Mouse (Mus musculus): Measurements from ENCODE around the gene Hfe. TPM values are rescaled to one million over a fixed set of nuclear protein-coding genes. Genes with fewer than 3 reads are reported as not detected.
"Not testable (repeated sequence)": the region's sequence is repeated elsewhere in the genome, so short reads cannot be mapped to it uniquely, and the experiment has no call there.

The Hfe gene
- polyA plus RNA-seq, 1 experiment = 7.7 TPM

GRCm38 (mm10) chr13:23753314-23754078 lies 42.8 kb upstream of the Hfe start:
- Histone ChIP-seq H3K27me3 (ENCODE audit: control insufficient read depth, insufficient read depth, low read length) (no peaks in the 10 kb centered on the region), H3K36me3 (ENCODE audit: control insufficient read depth, insufficient read depth, low read length) (no peaks in the 10 kb centered on the region), H3K4me1 (ENCODE audit: control insufficient read depth, insufficient read depth, insufficient read length, low read length) (peaks cover 5% of the 10 kb centered on the region; the same call in 1 of the 2 replicates), H3K4me3 (ENCODE audit: low read depth, low read length) (no peak overlapping the region), H3K27ac (ENCODE audit: insufficient read depth, low read depth, low read length) (no peak overlapping the region)
- 57% methylated on average over 4 of the region's 4 CpGs for WGBS
- TF ChIP-seq CTCF (IDR thresholded peaks at IDR 0.05; ENCODE audit: extremely low read depth, insufficient read length, insufficient replicate concordance, low read depth, low read length) (no peak), POLR2A (IDR thresholded peaks at IDR 0.05; ENCODE audit: low read depth, low read length) (no peak)

GRCm38 (mm10) chr13:23752742-23753172 lies 42.1 kb upstream of the Hfe start:
- Histone ChIP-seq H3K4me1 (ENCODE audit: control insufficient read depth, insufficient read depth, insufficient read length, low read length) (peaks cover 5% of the 10 kb centered on the region; the same call in 1 of the 2 replicates), H3K4me3 (ENCODE audit: low read depth, low read length) (peak overlapping the region; percentile 39), H3K36me3 (ENCODE audit: control insufficient read depth, insufficient read depth, low read length) (no peaks in the 10 kb centered on the region), H3K27me3 (ENCODE audit: control insufficient read depth, insufficient read depth, low read length) (no peaks in the 10 kb centered on the region), H3K27ac (ENCODE audit: insufficient read depth, low read depth, low read length) (no peak overlapping the region)
- TF ChIP-seq POLR2A (IDR thresholded peaks at IDR 0.05; ENCODE audit: low read depth, low read length) (no peak), CTCF (IDR thresholded peaks at IDR 0.05; ENCODE audit: extremely low read depth, insufficient read length, insufficient replicate concordance, low read depth, low read length) (no peak)
- 12% methylated on average over 6 of the region's 6 CpGs for WGBS

- WGBS = under 1% methylated on average over 20 of the region's 47 CpGs
- Histone ChIP-seq H3K4me3 (ENCODE audit: low read depth, low read length) (peak within 1 kb of the TSS; percentile 61), H3K27ac (ENCODE audit: insufficient read depth, low read depth, low read length) (peak within 1 kb of the TSS; percentile 97)
- not testable (repeated sequence) for H3K27me3 ChIP-seq (ENCODE audit: control insufficient read depth, insufficient read depth, low read length); H3K4me1 ChIP-seq (ENCODE audit: control insufficient read depth, insufficient read depth, insufficient read length, low read length); H3K36me3 ChIP-seq (ENCODE audit: control insufficient read depth, insufficient read depth, low read length)
Measured at GRCm38 (mm10) chr13:23752067-23752741, 41.5 kb upstream of the Hfe start, which contains the start of gene Hist1h3b. Gene Hist1h3b (plus strand): TSS chr13:23752267.

GRCm38 (mm10) chr13:23751478-23751956 lies 40.9 kb upstream of the Hfe start:
- H3K27ac ChIP-seq (ENCODE audit: insufficient read depth, low read depth, low read length) = peak overlapping the region; percentile 97
- H3K4me3 ChIP-seq (ENCODE audit: low read depth, low read length) = peak overlapping the region; percentile 61
- TF ChIP-seq POLR2A (IDR thresholded peaks at IDR 0.05; ENCODE audit: low read depth, low read length) = no peak
- no peak for TF ChIP-seq CTCF (IDR thresholded peaks at IDR 0.05; ENCODE audit: extremely low read depth, insufficient read length, insufficient replicate concordance, low read depth, low read length)
- peaks cover 3% of the 10 kb centered on the region; the same call in 1 of the 2 replicates for H3K4me1 ChIP-seq (ENCODE audit: control insufficient read depth, insufficient read depth, insufficient read length, low read length)
- 2% methylated on average over 11 of the region's 11 CpGs for WGBS
- no peaks in the 10 kb centered on the region for H3K27me3 ChIP-seq (ENCODE audit: control insufficient read depth, insufficient read depth, low read length)
- no peaks in the 10 kb centered on the region for H3K36me3 ChIP-seq (ENCODE audit: control insufficient read depth, insufficient read depth, low read length)

- H3K4me1 ChIP-seq (ENCODE audit: control insufficient read depth, insufficient read depth, insufficient read length, low read length); H3K36me3 ChIP-seq (ENCODE audit: control insufficient read depth, insufficient read depth, low read length); H3K27me3 ChIP-seq (ENCODE audit: control insufficient read depth, insufficient read depth, low read length): not testable (repeated sequence)
- peak; percentile 32; the same call in 1 of the 2 replicates for TF ChIP-seq POLR2A (IDR thresholded peaks at IDR 0.05; ENCODE audit: low read depth, low read length)
- Histone ChIP-seq H3K27ac (ENCODE audit: insufficient read depth, low read depth, low read length) (peak within 1 kb of the TSS; percentile 97), H3K4me3 (ENCODE audit: low read depth, low read length) (peak within 1 kb of the TSS; percentile 61)
- 1% methylated on average over 35 of the region's 47 CpGs for WGBS
Measured at GRCm38 (mm10) chr13:23750839-23751477, 40.3 kb upstream of the Hfe start, which contains the start of gene Hist1h2ab. Gene Hist1h2ab (plus strand): TSS chr13:23751126.

- H3K4me3 ChIP-seq (ENCODE audit: low read depth, low read length) = no peak overlapping the region
- H3K27me3 ChIP-seq (ENCODE audit: control insufficient read depth, insufficient read depth, low read length) = no peaks in the 10 kb centered on the region
- no peak overlapping the region for H3K27ac ChIP-seq (ENCODE audit: insufficient read depth, low read depth, low read length)
- 94% methylated on average over 5 of the region's 5 CpGs for WGBS
- no peaks in the 10 kb centered on the region for H3K36me3 ChIP-seq (ENCODE audit: control insufficient read depth, insufficient read depth, low read length)
- TF ChIP-seq CTCF (IDR thresholded peaks at IDR 0.05; ENCODE audit: extremely low read depth, insufficient read length, insufficient replicate concordance, low read depth, low read length) = no peak
- no peak for TF ChIP-seq POLR2A (IDR thresholded peaks at IDR 0.05; ENCODE audit: low read depth, low read length)
- peaks cover 3% of the 10 kb centered on the region; the same call in 1 of the 2 replicates for H3K4me1 ChIP-seq (ENCODE audit: control insufficient read depth, insufficient read depth, insufficient read length, low read length)
Measured at GRCm38 (mm10) chr13:23749563-23750121, 39.0 kb upstream of the Hfe start.

All from small intestine, adult 2 months (tissue).